Mouse (Mus musculus) myocyte (in vitro differentiated cells): ENCODE data around the gene Abhd17b.

Experiments
- E2F4 ChIP-seq: IDR thresholded peaks from one replicate; pipeline ENCODE4 v1.6.1; 2011; ENCODE audit warnings: mild to moderate bottlenecking, control low read depth, moderate library complexity; ENCODE audit not compliant: insufficient read depth
- MAX ChIP-seq: IDR thresholded peaks from one replicate; pipeline ENCODE4 v1.6.1; 2011; ENCODE audit warnings: low read depth, mild to moderate bottlenecking, control low read depth
- MYOD1 ChIP-seq, 3 experiments: IDR thresholded peaks; one replicate each; pipeline ENCODE4 v1.6.1; 2011; ENCODE audit warnings: control low read depth in 2 of 3, low read depth in 2 of 3, mild to moderate bottlenecking in 2 of 3, moderate library complexity in 1 of 3; ENCODE audit not compliant: insufficient read length in 2 of 3, control insufficient read depth in 1 of 3
- MYOG ChIP-seq, 3 experiments: IDR thresholded peaks; one replicate each; pipeline ENCODE4 v1.6.1; 2011; ENCODE audit warnings: control low read depth in 2 of 3, low read depth in 2 of 3, mild to moderate bottlenecking in 2 of 3; ENCODE audit not compliant: insufficient read length in 2 of 3, control insufficient read depth in 1 of 3, insufficient read depth in 1 of 3
- POLR2A ChIP-seq: IDR thresholded peaks from one replicate; pipeline ENCODE4 v1.6.1; 2011; ENCODE audit warnings: low read depth, mild to moderate bottlenecking, control low read depth, moderate library complexity; ENCODE audit not compliant: insufficient read length
- POLR2AphosphoS2 ChIP-seq: IDR thresholded peaks from one replicate; pipeline ENCODE4 v1.6.1; 2011; ENCODE audit warnings: low read depth, control low read depth; ENCODE audit not compliant: insufficient read length
- TCF12 ChIP-seq: IDR thresholded peaks from one replicate; pipeline ENCODE4 v1.6.1; 2011; ENCODE audit warnings: mild to moderate bottlenecking, control low read depth; ENCODE audit not compliant: poor library complexity, insufficient read depth, severe bottlenecking
- USF1 ChIP-seq: IDR thresholded peaks from one replicate; pipeline ENCODE4 v1.6.1; 2011; ENCODE audit warnings: low read depth, mild to moderate bottlenecking, control low read depth, moderate library complexity

DNA sequence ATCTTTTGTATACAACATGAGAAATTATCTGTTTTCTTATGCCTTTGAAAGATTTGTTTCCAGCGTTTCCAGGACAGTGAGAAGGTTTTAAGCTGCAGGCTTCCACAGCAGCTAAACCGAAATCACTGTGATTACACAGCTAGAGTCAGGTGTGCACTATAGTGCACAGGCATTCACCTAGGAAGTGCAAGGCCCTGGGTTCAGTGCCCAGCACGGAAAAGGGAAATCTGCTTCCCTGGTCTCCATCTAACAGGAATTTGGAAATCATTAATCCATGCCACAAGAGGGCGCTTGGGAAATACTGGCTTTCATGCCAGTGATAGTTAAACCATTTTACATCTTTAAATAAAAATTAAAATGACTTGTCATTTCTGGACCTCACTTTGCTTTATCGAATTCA lies 81.1 kb downstream of the Abhd17b start:
- no peak for TF ChIP-seq MYOG (IDR thresholded peaks at IDR 0.05; ENCODE audit: control insufficient read depth in 1 of 3, insufficient read depth in 1 of 3, insufficient read length in 2 of 3, low read depth in 2 of 3)
- TF ChIP-seq POLR2A = no peak
- no peak for TF ChIP-seq E2F4
- TF ChIP-seq USF1 = no peak
- no peak for TF ChIP-seq MYOD1 (IDR thresholded peaks at IDR 0.05; ENCODE audit: control insufficient read depth in 1 of 3, insufficient read length in 2 of 3, low read depth in 2 of 3)
- TF ChIP-seq TCF12 = no peak
- no peak for TF ChIP-seq POLR2AphosphoS2
- no peak for TF ChIP-seq MAX
